Mouse (Mus musculus) left cerebral cortex, postnatal 4 days (tissue): ENCODE measurements at regions not wholly inside any gene's neighbourhood (a gene's known extent, or its start where the extent isn't known, plus 50 kb on each side); places are given as distances from the start of the nearest gene placed in this dataset.

Experiments
- DNase-seq: peaks from one replicate; pipeline ENCODE4 v3.0.0-alpha.2; 2022
- intact Hi-C: fragments of 180-260 bp; cut with DNase I; formaldehyde crosslinking; loops from one replicate; pipeline ENCODE4 v1.15.1; 2025

- DNase-seq = no peak
- intact Hi-C loops = no loop called here
Observed at GRCm38 (mm10) chr16:50859513-50859912, 268.6 kb upstream of the Ccdc54 start.

GRCm38 (mm10) chr16:50852081-50852480, 261.1 kb upstream of the Ccdc54 start:
- intact Hi-C loops = no loop called here
- DNase-seq = peak; percentile 10

GRCm38 (mm10) chr16:50847693-50848092, 256.7 kb upstream of the Ccdc54 start:
- intact Hi-C loops = no loop called here
- DNase-seq = peak; percentile 9

GRCm38 (mm10) chr16:50846505-50846904, 255.6 kb upstream of the Ccdc54 start:
- intact Hi-C loops = no loop called here
- no peak for DNase-seq

- intact Hi-C loops = loop anchor here (5.0 kb wide), 1 partner anchor 470 kb away; no protein-coding TSS in a partner anchor
- DNase-seq = peak; percentile 71
Observed at GRCm38 (mm10) chr16:50841677-50842580, 251.0 kb upstream of the Ccdc54 start.

GRCm38 (mm10) chr16:50841205-50841604, 250.3 kb upstream of the Ccdc54 start:
- no peak for DNase-seq
- intact Hi-C loops = loop anchor here (5.0 kb wide), 1 partner anchor 471 kb away; no protein-coding TSS in a partner anchor

- intact Hi-C loops = loop anchor here (5.0 kb wide), 1 partner anchor 473 kb away; no protein-coding TSS in a partner anchor
- DNase-seq = no peak
Observed at GRCm38 (mm10) chr16:50839665-50840064, 248.7 kb upstream of the Ccdc54 start.

- no peak for DNase-seq
- intact Hi-C loops = no loop called here
Observed at GRCm38 (mm10) chr16:50837416-50837815, 246.5 kb upstream of the Ccdc54 start.

GRCm38 (mm10) chr16:50836457-50836856, 245.5 kb upstream of the Ccdc54 start:
- intact Hi-C loops = no loop called here

GRCm38 (mm10) chr16:50833357-50833756, 242.4 kb upstream of the Ccdc54 start:
- no peak for DNase-seq
- intact Hi-C loops = no loop called here

More at GRCm38 (mm10) chr16:50836457-50836856, 245.5 kb upstream of the Ccdc54 start:
- DNase-seq = no peak

- DNase-seq = no peak
- intact Hi-C loops = no loop called here
Observed at GRCm38 (mm10) chr16:50822352-50822751, 231.4 kb upstream of the Ccdc54 start.

- no peak for DNase-seq
- intact Hi-C loops = no loop called here
Observed at GRCm38 (mm10) chr16:50814626-50815025, 223.7 kb upstream of the Ccdc54 start.

- intact Hi-C loops = no loop called here
- peak; percentile 82 for DNase-seq
Observed at GRCm38 (mm10) chr16:50799145-50799794, 208.3 kb upstream of the Ccdc54 start.

GRCm38 (mm10) chr16:50798095-50798494, 207.1 kb upstream of the Ccdc54 start:
- intact Hi-C loops = no loop called here
- DNase-seq = no peak

- no peak for DNase-seq
- intact Hi-C loops = no loop called here
Observed at GRCm38 (mm10) chr16:50792960-50793359, 202.0 kb upstream of the Ccdc54 start.

- no peak for DNase-seq
- intact Hi-C loops = no loop called here
Observed at GRCm38 (mm10) chr16:50792506-50792905, 201.6 kb upstream of the Ccdc54 start.

GRCm38 (mm10) chr16:50788702-50789101, 197.7 kb upstream of the Ccdc54 start:
- no peak for DNase-seq
- intact Hi-C loops = no loop called here

- intact Hi-C loops = no loop called here
- DNase-seq = no peak
Observed at GRCm38 (mm10) chr16:50786199-50786598, 195.2 kb upstream of the Ccdc54 start.

GRCm38 (mm10) chr16:50785384-50785783, 194.4 kb upstream of the Ccdc54 start:
- intact Hi-C loops = no loop called here
- no peak for DNase-seq

GRCm38 (mm10) chr16:50784651-50785228, 193.8 kb upstream of the Ccdc54 start:
- DNase-seq = no peak
- intact Hi-C loops = no loop called here
